Mouse (Mus musculus) gastrocnemius, postnatal 14 days (tissue): Measurements from ENCODE around the gene Cilp2. TPM values are rescaled to one million over a fixed set of nuclear protein-coding genes. Genes with fewer than 3 reads are reported as not detected.

Experiments used
- DNase-seq: peaks from one replicate; pipeline ENCODE4 v3.0.0; 2021; ENCODE audit warnings: mixed read lengths
- intact Hi-C: fragments of 180-260 bp; cut with DNase I; formaldehyde crosslinking; loops from one replicate; pipeline ENCODE4 v1.15.1; 2025; ENCODE audit warnings: low total_unique reads
- long read RNA-seq, 2 experiments: library from polyadenylated mRNA; stranded (forward); transcript quantifications; one replicate each; pipeline ENCODE4 v2.0.0; 2021
- total RNA-seq, 2 experiments: library from RNA; stranded (reverse); gene quantifications; 2 replicates each; pipeline ENCODE4 v1.2.3; 2021

Cilp2 gene
- 10 to 100 TPM; 26.6 to 27.8 TPM for total RNA-seq
- long read RNA-seq, experiment 1, full-length matches to known transcripts: 51 of 75 reads
- long read RNA-seq, experiment 1, partial matches to known transcripts: 9 of 75 reads
- long read RNA-seq, experiment 1, other reads (novel, unspliced or antisense): 15 of 75 reads
- long read RNA-seq, experiment 2, full-length matches to known transcripts: 33 of 46 reads
- long read RNA-seq, experiment 2, partial matches to known transcripts: 12 of 46 reads
- long read RNA-seq, experiment 2, other reads (novel, unspliced or antisense): 1 of 46 reads

DNA sequence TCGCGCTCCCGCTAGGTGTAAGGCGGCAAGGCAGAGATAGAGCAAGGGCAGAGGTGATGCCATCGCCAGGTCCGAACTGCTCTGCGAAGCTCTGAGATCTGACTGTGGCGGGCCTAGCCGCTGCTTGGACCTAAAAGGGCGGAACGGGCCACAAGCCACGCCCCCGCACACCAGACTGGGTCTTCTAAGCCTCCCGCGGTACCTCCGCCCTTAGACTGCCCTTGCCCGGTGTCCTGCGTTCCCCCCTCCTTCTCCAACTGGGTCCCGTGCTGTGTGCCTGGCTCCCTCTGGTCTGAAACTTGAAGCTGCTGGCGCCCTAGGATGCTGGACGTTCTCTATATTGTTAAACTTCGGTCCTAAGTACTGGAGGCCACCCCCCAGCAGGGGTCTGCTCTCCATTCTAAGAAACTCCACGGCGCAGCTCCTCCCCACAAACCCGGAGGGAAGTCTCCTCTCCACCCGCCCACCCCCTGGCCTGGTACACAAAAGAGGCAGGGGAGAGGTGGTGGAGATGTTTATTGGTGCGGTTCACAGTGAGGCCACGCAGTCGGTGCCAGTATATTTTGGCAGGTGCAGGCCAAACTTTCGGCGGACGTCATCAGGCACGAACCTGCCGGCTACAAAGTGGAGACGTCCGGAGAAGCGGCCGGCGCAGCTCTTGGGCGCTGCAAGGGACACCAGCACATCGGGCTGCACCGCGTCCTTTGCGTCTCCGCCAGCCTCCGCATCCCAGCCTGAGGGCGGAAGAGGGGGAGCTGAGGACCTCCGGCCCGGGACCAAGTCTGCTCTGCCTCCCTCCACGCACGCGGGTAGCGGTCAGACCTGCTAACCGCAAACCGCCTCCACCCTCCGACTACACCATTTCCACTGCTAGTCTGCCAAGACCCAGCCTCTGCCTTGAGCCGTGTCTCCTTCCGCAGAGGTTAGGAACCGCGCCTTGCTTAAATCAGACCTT, at the start of gene Cilp2:
Gene Cilp2, minus strand, starts transcription at position 399 of the 955 bp plus-strand sequence.
- intact Hi-C loops: no loop called here
- peak; percentile 68 for DNase-seq

DNA sequence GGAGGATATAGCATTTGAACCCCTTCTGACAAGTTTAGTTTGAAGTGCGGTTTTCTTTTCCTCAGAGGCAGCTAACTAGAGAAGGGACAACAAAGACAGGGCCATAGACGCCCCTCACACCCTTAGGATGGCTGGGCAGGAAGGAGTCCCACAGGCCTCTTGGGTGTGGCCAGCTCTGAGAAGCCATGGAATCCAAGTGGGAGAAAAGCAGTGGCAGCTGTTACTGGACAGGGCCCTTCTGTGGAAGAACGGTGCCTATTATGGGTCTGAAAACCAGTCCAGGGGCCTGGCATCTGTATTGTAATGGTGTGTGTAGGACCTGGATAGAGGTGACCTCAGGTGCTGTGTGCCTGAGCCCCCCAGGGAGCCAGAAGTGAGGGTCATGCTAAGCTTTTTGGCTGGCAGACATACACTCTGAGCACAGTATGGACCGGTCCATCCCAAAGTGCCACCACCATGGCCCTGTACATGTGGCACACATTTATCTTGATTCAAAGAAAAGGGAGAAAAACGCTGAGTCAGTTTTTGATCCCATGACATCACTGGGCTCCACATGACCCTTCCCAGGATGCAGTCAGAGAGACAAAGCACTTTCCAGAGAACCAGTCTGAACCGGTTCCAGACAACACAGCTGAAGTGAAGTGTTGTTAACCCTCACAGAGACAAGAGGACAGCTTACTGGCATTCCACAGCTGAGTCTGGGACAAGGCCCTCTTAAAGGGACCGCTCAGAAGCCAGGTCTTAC, 48.7 kb upstream of the Cilp2 start:
- peak; percentile 49 for DNase-seq
- intact Hi-C loops: no loop called here

GRCm38 (mm10) chr8:69935431-69935830, 47.9 kb upstream of the Cilp2 start:
- no peak for DNase-seq
- intact Hi-C loops: no loop called here

- intact Hi-C loops: no loop called here
- no peak for DNase-seq
Measured at GRCm38 (mm10) chr8:69934582-69934981, 47.1 kb upstream of the Cilp2 start.

- intact Hi-C loops: no loop called here
- DNase-seq: no peak
Measured at GRCm38 (mm10) chr8:69933811-69934210, 46.3 kb upstream of the Cilp2 start.

- intact Hi-C loops: loop anchor here (5.0 kb wide), 1 partner anchor 35 kb away; no protein-coding TSS in a partner anchor
- DNase-seq: no peak
Measured at GRCm38 (mm10) chr8:69926901-69927300, 39.4 kb upstream of the Cilp2 start.

- intact Hi-C loops: no loop called here
Measured at GRCm38 (mm10) chr8:69923986-69924385, 36.5 kb upstream of the Cilp2 start.

GRCm38 (mm10) chr8:69921141-69921540, 33.7 kb upstream of the Cilp2 start:
- intact Hi-C loops: no loop called here
- DNase-seq: no peak

More at GRCm38 (mm10) chr8:69923986-69924385, 36.5 kb upstream of the Cilp2 start:
- DNase-seq: no peak

GRCm38 (mm10) chr8:69919876-69920662, 32.6 kb upstream of the Cilp2 start:
- DNase-seq: peak; percentile 33
- intact Hi-C loops: loop anchor here (1.0 to 10.0 kb wide), 2 partner anchors 81 to 245 kb away; no protein-coding TSS in a partner anchor

- intact Hi-C loops: loop anchor here (1.0 to 10.0 kb wide), 2 partner anchors 82 to 246 kb away; no protein-coding TSS in a partner anchor
- peak; percentile 52 for DNase-seq
Measured at GRCm38 (mm10) chr8:69919010-69919409, 31.5 kb upstream of the Cilp2 start.

DNA sequence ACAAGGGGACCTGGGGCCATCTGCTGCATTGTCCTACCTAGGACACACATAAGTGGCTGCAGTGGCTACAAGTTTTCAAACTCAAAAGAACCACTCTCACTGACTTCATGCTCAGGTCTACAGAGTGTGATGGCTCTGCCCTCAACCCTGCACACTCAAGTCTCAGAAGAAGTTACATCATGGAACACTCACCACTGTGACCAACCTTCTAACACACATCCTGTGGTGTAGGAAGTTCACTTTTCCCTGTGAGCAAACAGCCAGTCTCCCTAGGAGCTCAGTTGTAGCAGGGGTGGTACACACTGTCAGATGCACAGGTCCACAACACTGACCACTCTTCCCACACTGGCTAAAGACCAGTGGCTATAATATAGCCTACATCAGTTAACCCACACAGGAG, 31.0 kb upstream of the Cilp2 start:
- intact Hi-C loops: loop anchor here (10.0 kb wide), 1 partner anchor 246 kb away; no protein-coding TSS in a partner anchor
- no peak for DNase-seq

DNA sequence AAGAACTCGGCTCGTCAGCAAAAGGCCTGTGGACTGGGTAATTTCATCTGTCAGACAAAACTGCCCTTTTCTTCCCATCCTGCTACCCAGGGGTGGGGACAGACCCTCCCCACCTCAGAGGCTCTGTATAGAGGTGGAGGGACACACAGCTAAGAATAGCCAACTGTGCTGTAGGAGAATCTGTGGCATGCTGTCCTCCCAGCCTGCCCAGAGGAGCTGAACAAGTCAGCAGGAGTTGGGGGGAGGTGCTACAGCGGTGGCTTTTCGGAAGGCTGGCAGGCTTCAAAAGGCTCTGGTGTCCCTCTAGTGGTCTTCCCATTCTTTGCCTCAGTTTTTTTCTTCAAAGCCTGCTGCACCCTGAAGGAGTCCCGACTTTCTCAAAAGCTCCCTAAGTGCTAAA, 28.3 kb upstream of the Cilp2 start:
- intact Hi-C loops: loop anchor here (10.0 kb wide), 1 partner anchor 249 kb away; no protein-coding TSS in a partner anchor

GRCm38 (mm10) chr8:69914526-69914925, 27.0 kb upstream of the Cilp2 start:
- DNase-seq: no peak
- intact Hi-C loops: loop anchor here (10.0 kb wide), 1 partner anchor 250 kb away; no protein-coding TSS in a partner anchor

More for the DNA sequence above, 28.3 kb upstream of the Cilp2 start:
- DNase-seq: no peak

- no peak for DNase-seq
- intact Hi-C loops: loop anchor here (10.0 kb wide), 1 partner anchor 252 kb away; no protein-coding TSS in a partner anchor
Measured at GRCm38 (mm10) chr8:69912478-69913074, 25.1 kb upstream of the Cilp2 start.

DNA sequence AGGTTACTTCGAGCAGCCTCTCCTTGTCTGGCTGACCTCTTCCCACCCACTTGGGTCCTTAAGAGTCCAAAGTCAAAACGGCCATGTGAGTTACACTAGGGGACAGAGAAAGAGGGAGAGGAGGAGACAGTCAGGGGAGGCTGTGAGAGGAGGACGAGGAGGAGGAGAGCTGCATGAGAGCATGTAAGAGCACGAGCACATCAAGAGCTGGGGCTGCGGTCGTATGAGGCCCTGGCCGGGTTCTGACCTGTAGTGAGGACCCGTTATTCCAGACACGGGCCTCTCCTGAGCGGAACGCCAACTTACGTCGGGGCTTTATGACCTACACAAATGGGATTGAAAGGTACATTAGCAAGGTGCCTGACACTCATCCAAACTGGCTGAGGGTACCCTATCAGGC, 24.4 kb upstream of the Cilp2 start:
- DNase-seq: no peak
- intact Hi-C loops: loop anchor here (10.0 kb wide), 1 partner anchor 253 kb away; no protein-coding TSS in a partner anchor

DNA sequence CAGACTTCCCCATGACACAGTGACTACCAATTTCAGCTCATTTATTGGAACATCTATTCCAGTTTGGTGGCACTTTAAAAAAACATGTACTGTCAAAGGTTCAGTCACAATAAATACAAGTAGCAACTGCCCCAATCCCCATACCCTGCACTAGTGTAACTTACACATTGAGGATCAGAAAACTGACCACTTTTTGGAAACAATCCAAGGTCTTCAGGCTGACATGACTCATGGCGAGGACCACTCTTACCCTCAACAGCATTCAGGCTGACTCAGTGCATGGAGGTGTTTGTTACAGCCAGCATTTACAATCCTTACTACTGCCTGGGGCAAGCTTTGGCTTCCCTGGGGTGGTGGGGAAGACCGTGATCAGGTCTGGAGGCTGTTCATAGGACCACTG, 19.6 kb upstream of the Cilp2 start:
- intact Hi-C loops: no loop called here
- DNase-seq: no peak

GRCm38 (mm10) chr8:69906260-69906659, 18.8 kb upstream of the Cilp2 start:
- intact Hi-C loops: no loop called here

DNA sequence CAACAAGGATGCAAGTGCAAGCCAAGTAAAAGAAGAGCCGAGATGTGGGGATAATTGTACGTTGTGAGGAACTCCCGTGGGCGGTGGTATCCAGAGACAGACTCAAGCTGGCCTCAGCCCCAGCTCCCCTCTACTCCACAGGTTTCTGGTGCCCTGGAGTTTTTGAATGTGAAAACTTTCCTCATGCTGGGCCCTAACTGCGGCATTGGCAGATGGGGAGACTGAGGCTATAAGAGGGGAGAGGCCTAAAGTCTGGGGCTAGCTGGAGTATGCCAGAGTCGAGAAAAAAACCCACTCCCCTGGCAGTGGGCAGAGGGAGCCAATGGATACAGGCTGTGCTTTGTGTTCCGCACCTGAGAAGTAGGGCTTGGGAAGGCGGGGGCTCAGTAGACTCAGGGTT, 16.6 kb upstream of the Cilp2 start:
- no peak for DNase-seq
- intact Hi-C loops: no loop called here

More at GRCm38 (mm10) chr8:69906260-69906659, 18.8 kb upstream of the Cilp2 start:
- no peak for DNase-seq
